Mouse (Mus musculus) MEL (cell line): ENCODE measurements at regions not wholly inside any gene's neighbourhood (a gene's known extent, or its start where the extent isn't known, plus 50 kb on each side); places are given as distances from the start of the nearest gene placed in this dataset.

Experiments
- DNase-seq: peaks from one replicate; pipeline ENCODE4 v3.0.0; 2011; ENCODE audit warnings: low read depth, low spot score
- H3K27ac ChIP-seq: 2 replicates; pipeline ENCODE4 v1.5.1; 2012; ENCODE audit warnings: low read depth, mild to moderate bottlenecking, control low read depth, low read length, moderate library complexity; ENCODE audit not compliant: control insufficient read depth
- H3K27me3 ChIP-seq, 2 experiments: fragments of 150-350 bp in 1 of 2; sonication (generic) in 1 of 2; 2 replicates each; pipeline ENCODE4 v1.6.1; 2012; ENCODE audit warnings: low read length in 2 of 2, mild to moderate bottlenecking in 2 of 2, improper control_type of control experiment in 1 of 2, moderate library complexity in 1 of 2; ENCODE audit not compliant: insufficient read depth in 2 of 2, control insufficient read depth in 1 of 2
- H3K36me3 ChIP-seq, 2 experiments: 2 replicates each; pipeline ENCODE4 v1.6.1; 2012 to 2014; ENCODE audit warnings: low read length in 2 of 2, improper control_type of control experiment in 1 of 2, inconsistent platforms in 1 of 2, mild to moderate bottlenecking in 1 of 2; ENCODE audit not compliant: insufficient read depth in 2 of 2, control insufficient read depth in 1 of 2
- H3K4me1 ChIP-seq, 2 experiments: fragments of 150-350 bp in 1 of 2; sonication (generic) in 1 of 2; 2 replicates each; pipeline ENCODE4 v1.6.1; 2012; ENCODE audit warnings: low read length in 2 of 2, improper control_type of control experiment in 1 of 2, mild to moderate bottlenecking in 1 of 2; ENCODE audit not compliant: insufficient read depth in 2 of 2, control insufficient read depth in 1 of 2
- H3K4me3 ChIP-seq, 2 experiments: fragments of 150-350 bp in 1 of 2; sonication (generic) in 1 of 2; 2 replicates each; pipeline ENCODE4 v1.5.1; 2012; ENCODE audit warnings: low read depth in 2 of 2, low read length in 2 of 2, mild to moderate bottlenecking in 2 of 2, moderate library complexity in 2 of 2, control low read depth in 1 of 2, improper control_type of control experiment in 1 of 2; ENCODE audit not compliant: control insufficient read depth in 1 of 2, insufficient read depth in 1 of 2
- H3K79me2 ChIP-seq: 2 replicates; pipeline ENCODE4 v1.6.1; 2012; ENCODE audit warnings: mild to moderate bottlenecking, low read length, moderate library complexity; ENCODE audit not compliant: control insufficient read depth, poor library complexity, insufficient read depth
- H3K9ac ChIP-seq: 2 replicates; pipeline ENCODE4 v1.6.1; 2012; ENCODE audit warnings: low read depth, mild to moderate bottlenecking, control low read depth, low read length, moderate library complexity; ENCODE audit not compliant: control insufficient read depth, poor library complexity, severe bottlenecking
- H3K9me3 ChIP-seq: fragments of 150-350 bp; sonication (generic); replicated peaks from 2 replicates; pipeline ENCODE4 v1.6.1; 2012; ENCODE audit warnings: mild to moderate bottlenecking, low read length, improper control_type of control experiment, moderate library complexity; ENCODE audit not compliant: insufficient read depth
- CHD1 ChIP-seq: IDR thresholded peaks from 2 replicates; pipeline ENCODE4 v1.6.1; 2012; ENCODE audit warnings: low read depth, mild to moderate bottlenecking, inconsistent platforms, low read length, improper control_type of control experiment
- CHD2 ChIP-seq: IDR thresholded peaks from 2 replicates; pipeline ENCODE4 v1.6.1; 2011; ENCODE audit warnings: low read length, improper control_type of control experiment
- CTCF ChIP-seq, 3 experiments: IDR thresholded peaks in 2 of 3; conservative IDR thresholded peaks in 1 of 3; 2 replicates each; pipeline ENCODE4 v1.5.1; 2011 to 2012; ENCODE audit warnings: low read length in 3 of 3, low read depth in 2 of 3, mild to moderate bottlenecking in 2 of 3, improper control_type of control experiment in 1 of 3, inconsistent platforms in 1 of 3, mixed read lengths in 1 of 3, moderate library complexity in 1 of 3; ENCODE audit not compliant: control insufficient read depth in 1 of 3, insufficient read depth in 1 of 3, poor library complexity in 1 of 3, severe bottlenecking in 1 of 3
- ELF1 ChIP-seq: IDR thresholded peaks from 2 replicates; pipeline ENCODE4 v1.6.1; 2014; ENCODE audit warnings: low read depth, mild to moderate bottlenecking, inconsistent platforms, low read length, improper control_type of control experiment, moderate library complexity
- ETS1 ChIP-seq: IDR thresholded peaks from 2 replicates; pipeline ENCODE4 v1.6.1; 2012; ENCODE audit warnings: low read depth, mild to moderate bottlenecking, inconsistent platforms, low read length, improper control_type of control experiment, moderate library complexity
- GABPA ChIP-seq: IDR thresholded peaks from 2 replicates; pipeline ENCODE4 v1.6.1; 2012; ENCODE audit warnings: low read depth, mild to moderate bottlenecking, inconsistent platforms, low read length, improper control_type of control experiment, moderate library complexity
- HCFC1 ChIP-seq: IDR thresholded peaks from 2 replicates; pipeline ENCODE4 v1.6.1; 2012; ENCODE audit warnings: low read depth, mild to moderate bottlenecking, inconsistent platforms, low read length, improper control_type of control experiment, moderate library complexity
- KAT2A ChIP-seq: conservative IDR thresholded peaks from 2 replicates; pipeline ENCODE4 v1.6.1; 2012; ENCODE audit warnings: low read depth, low read length, improper control_type of control experiment, inconsistent platforms
- MAX ChIP-seq: IDR thresholded peaks from 2 replicates; pipeline ENCODE4 v1.6.1; 2011; ENCODE audit warnings: low read length, improper control_type of control experiment
- MXI1 ChIP-seq: IDR thresholded peaks from 2 replicates; pipeline ENCODE4 v1.6.1; 2011; ENCODE audit warnings: mild to moderate bottlenecking, low read depth, low read length, improper control_type of control experiment
- MYB ChIP-seq: IDR thresholded peaks from 2 replicates; pipeline ENCODE4 v1.6.1; 2011; ENCODE audit warnings: mild to moderate bottlenecking, low read depth, low read length, improper control_type of control experiment
- NRF1 ChIP-seq: IDR thresholded peaks from 2 replicates; pipeline ENCODE4 v1.6.1; 2014; ENCODE audit warnings: low read depth, mild to moderate bottlenecking, inconsistent platforms, low read length, improper control_type of control experiment, moderate library complexity; ENCODE audit not compliant: poor library complexity, insufficient read depth, severe bottlenecking
- POLR2AphosphoS5 ChIP-seq: IDR thresholded peaks from 2 replicates; pipeline ENCODE4 v1.6.1; 2012; ENCODE audit warnings: low read depth, borderline replicate concordance, mild to moderate bottlenecking, inconsistent platforms, low read length, moderate library complexity, mixed read lengths
- RAD21 ChIP-seq: IDR thresholded peaks from 2 replicates; pipeline ENCODE4 v1.6.1; 2011; ENCODE audit warnings: mild to moderate bottlenecking, low read depth, low read length, improper control_type of control experiment
- SIN3A ChIP-seq: IDR thresholded peaks from 2 replicates; pipeline ENCODE4 v1.6.1; 2012; ENCODE audit warnings: low read length, improper control_type of control experiment, inconsistent platforms
- SMC3 ChIP-seq: IDR thresholded peaks from 2 replicates; pipeline ENCODE4 v1.6.1; 2011; ENCODE audit warnings: low read depth, low read length, improper control_type of control experiment
- TAL1 ChIP-seq: IDR thresholded peaks from 2 replicates; pipeline ENCODE4 v1.6.1; 2012; ENCODE audit warnings: mild to moderate bottlenecking, inconsistent platforms, low read length, moderate library complexity, mixed read lengths
- TBP ChIP-seq: IDR thresholded peaks from 2 replicates; pipeline ENCODE4 v1.8.0; 2011; ENCODE audit warnings: low read depth, low read length, improper control_type of control experiment
- TCF12 ChIP-seq: IDR thresholded peaks from 2 replicates; pipeline ENCODE4 v1.6.1; 2014; ENCODE audit warnings: low read depth, mild to moderate bottlenecking, inconsistent platforms, low read length, improper control_type of control experiment, moderate library complexity
- UBTF ChIP-seq: IDR thresholded peaks from 2 replicates; pipeline ENCODE4 v1.6.1; 2012; ENCODE audit warnings: low read depth, mild to moderate bottlenecking, inconsistent platforms, low read length, improper control_type of control experiment, moderate library complexity, borderline replicate concordance; ENCODE audit not compliant: insufficient read depth
- USF2 ChIP-seq, 2 experiments: IDR thresholded peaks; 2 replicates each; pipeline ENCODE4 v1.6.1; 2011 to 2012; ENCODE audit warnings: improper control_type of control experiment in 2 of 2, low read length in 2 of 2, borderline replicate concordance in 1 of 2, inconsistent platforms in 1 of 2, low read depth in 1 of 2, mild to moderate bottlenecking in 1 of 2; ENCODE audit not compliant: insufficient read depth in 1 of 2
- ZC3H11A ChIP-seq: IDR thresholded peaks from 2 replicates; pipeline ENCODE4 v1.6.1; 2012; ENCODE audit warnings: low read depth, mild to moderate bottlenecking, inconsistent platforms, low read length, improper control_type of control experiment
- ZKSCAN1 ChIP-seq: IDR thresholded peaks from 2 replicates; pipeline ENCODE4 v1.6.1; 2012; ENCODE audit warnings: low read depth, mild to moderate bottlenecking, inconsistent platforms, low read length, improper control_type of control experiment, moderate library complexity
- ZMIZ1 ChIP-seq: IDR thresholded peaks from 2 replicates; pipeline ENCODE4 v1.6.1; 2012; ENCODE audit warnings: low read depth, mild to moderate bottlenecking, inconsistent platforms, low read length, improper control_type of control experiment, moderate library complexity
- ZNF384 ChIP-seq: IDR thresholded peaks from 2 replicates; pipeline ENCODE4 v1.6.1; 2012; ENCODE audit warnings: low read depth, mild to moderate bottlenecking, inconsistent platforms, low read length, improper control_type of control experiment

DNA sequence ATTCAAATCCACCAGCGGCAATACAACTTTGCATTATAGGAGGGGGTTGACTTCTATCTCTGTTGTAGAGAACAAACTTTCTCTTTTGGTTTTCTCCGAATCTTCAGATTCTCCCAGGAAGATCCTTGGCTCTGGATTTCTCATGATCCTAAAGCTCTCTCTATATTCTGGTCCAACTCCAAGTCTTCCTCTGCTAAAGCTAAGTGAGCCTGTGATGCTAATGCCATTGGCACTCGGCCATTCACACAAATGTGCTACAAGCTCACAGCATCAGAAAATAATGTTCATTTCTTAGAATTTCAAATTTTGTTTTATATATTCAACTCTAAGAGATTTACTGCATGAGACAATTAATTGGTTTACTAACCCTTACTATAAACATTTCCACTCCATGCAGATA is 461.2 kb upstream of the Gm9747 start:
- no peaks in the 10 kb centered on the region for H3K79me2 ChIP-seq
- H3K4me1 ChIP-seq, result no peaks in the 10 kb centered on the region
- no peaks in the 10 kb centered on the region for H3K9me3 ChIP-seq
- TF ChIP-seq MAX (no peak), POLR2AphosphoS5 (no peak), TAL1 (no peak), HCFC1 (no peak), USF2 (IDR thresholded peaks at IDR 0.05; ENCODE audit: borderline replicate concordance in 1 of 2, insufficient read depth in 1 of 2, low read depth in 1 of 2, low read length in 2 of 2) (no peak), ZMIZ1 (no peak), ZC3H11A (no peak), KAT2A (no peak), UBTF (no peak), CHD1 (no peak), CTCF (IDR thresholded peaks at IDR 0.05 in 2 of 3, conservative IDR thresholded peaks at IDR 0.05 in 1 of 3; ENCODE audit: control insufficient read depth in 1 of 3, insufficient read depth in 1 of 3, low read depth in 2 of 3, low read length in 3 of 3, poor library complexity in 1 of 3, severe bottlenecking in 1 of 3) (no peak), TBP (no peak), SIN3A (no peak)
- no peaks in the 10 kb centered on the region for H3K36me3 ChIP-seq
- no peak overlapping the region for H3K4me3 ChIP-seq
- H3K27ac ChIP-seq, result no peak overlapping the region
- H3K27me3 ChIP-seq, result no peaks in the 10 kb centered on the region
- DNase-seq, result no peak
- H3K9ac ChIP-seq, result no peak overlapping the region

DNA sequence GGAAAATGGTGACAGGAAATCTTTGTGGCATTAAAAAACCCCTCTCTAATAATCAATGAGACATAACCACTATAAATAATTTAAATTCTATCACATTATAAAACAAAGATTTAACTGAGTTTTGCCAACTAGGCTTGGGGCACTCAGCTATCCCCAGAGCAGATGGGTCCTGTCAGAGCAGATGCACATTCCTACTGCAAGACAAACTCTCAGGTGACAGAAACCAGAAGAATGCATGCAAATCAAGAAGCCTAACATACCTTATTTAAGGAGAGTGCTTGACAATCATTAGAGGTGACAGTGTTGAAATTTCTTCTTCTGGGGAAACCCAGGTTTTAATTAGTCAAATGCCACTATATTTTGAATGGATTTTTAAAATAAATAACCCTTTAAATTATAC is 452.3 kb upstream of the Gm9747 start:
- H3K36me3 ChIP-seq, result no peaks in the 10 kb centered on the region
- no peak overlapping the region for H3K27ac ChIP-seq
- no peaks in the 10 kb centered on the region for H3K9me3 ChIP-seq
- H3K9ac ChIP-seq, result no peak overlapping the region
- H3K27me3 ChIP-seq, result no peaks in the 10 kb centered on the region
- H3K4me3 ChIP-seq, result no peak overlapping the region
- DNase-seq, result no peak
- H3K79me2 ChIP-seq, result no peaks in the 10 kb centered on the region
- TF ChIP-seq HCFC1, result no peak
- no peak for TF ChIP-seq ETS1
- no peak for TF ChIP-seq GABPA
- no peak for TF ChIP-seq ZKSCAN1
- TF ChIP-seq CHD2, result no peak
- no peak for TF ChIP-seq MXI1
- TF ChIP-seq TCF12, result no peak
- no peak for TF ChIP-seq ZMIZ1
- no peak for TF ChIP-seq ELF1
- TF ChIP-seq NRF1, result no peak
- TF ChIP-seq MYB, result no peak
- TF ChIP-seq POLR2AphosphoS5, result no peak
- TF ChIP-seq SMC3, result no peak
- TF ChIP-seq TAL1, result no peak
- no peak for TF ChIP-seq ZNF384
- no peak for TF ChIP-seq UBTF
- TF ChIP-seq ZC3H11A, result no peak
- no peak for TF ChIP-seq RAD21
- H3K4me1 ChIP-seq, result no peaks in the 10 kb centered on the region
